Mouse (Mus musculus) intestine, embryonic 16.5 days (tissue): ENCODE measurements around the gene Trappc12. TPM values are rescaled to one million over a fixed set of nuclear protein-coding genes. Genes with fewer than 3 reads are reported as not detected.
A peak's percentile ranks its signal among the peaks of the same experiment; 100 is the strongest.

Experiments
- ATAC-seq: fragments of 200-750 bp; cut with Nextera tagmentation; 2 replicates; pipeline ENCODE4 v1.8.0; 2017; ENCODE audit warnings: moderate TSS enrichment, moderate library complexity
- H3K27ac ChIP-seq: fragments of 300-500 bp; sonication (generic); 2 replicates; pipeline ENCODE4 v1.5.1; 2014; ENCODE audit warnings: mild to moderate bottlenecking, low read length
- H3K27me3 ChIP-seq: fragments of 300-500 bp; sonication (generic); replicated peaks from 2 replicates; pipeline ENCODE4 v1.6.1; 2014; ENCODE audit warnings: low read length, control low read depth, mixed read lengths; ENCODE audit not compliant: control insufficient read depth, insufficient read depth
- H3K36me3 ChIP-seq: fragments of 300-500 bp; sonication (generic); 2 replicates; pipeline ENCODE4 v1.6.1; 2014; ENCODE audit warnings: low read length, control low read depth; ENCODE audit not compliant: control insufficient read depth, insufficient read depth
- H3K4me1 ChIP-seq: fragments of 300-500 bp; sonication (generic); 2 replicates; pipeline ENCODE4 v1.6.1; 2014; ENCODE audit warnings: low read length, control low read depth, mixed read lengths; ENCODE audit not compliant: control insufficient read depth, insufficient read depth
- H3K4me2 ChIP-seq: fragments of 300-500 bp; sonication (generic); 2 replicates; pipeline ENCODE4 v1.6.1; 2014; ENCODE audit warnings: low read depth, low read length, control low read depth
- H3K4me3 ChIP-seq: fragments of 300-500 bp; sonication (generic); 2 replicates; pipeline ENCODE4 v1.5.1; 2014; ENCODE audit warnings: mild to moderate bottlenecking, low read length
- H3K9ac ChIP-seq: fragments of 300-500 bp; sonication (generic); 2 replicates; pipeline ENCODE4 v1.6.1; 2014; ENCODE audit warnings: low read depth, low read length
- H3K9me3 ChIP-seq: fragments of 300-500 bp; sonication (generic); 2 replicates; pipeline ENCODE4 v1.6.1; 2016; ENCODE audit warnings: low read length, control low read depth; ENCODE audit not compliant: control insufficient read depth
- WGBS: fragments of 180-500 bp; shearing (Covaris S2); extraction: QIAGEN DNeasy Blood & Tissue Kit; methylation state at CpG from one replicate; pipeline ENCODE4 v1.1.7; 2014; 5-methylcytosine and 5-hydroxymethylcytosine counted together
- polyA plus RNA-seq: library from polyadenylated mRNA; unstranded; fragments of >200 nt; fragmentation: Nextera tagmentation; extraction: Ambion mirVana; gene quantifications from 2 replicates; pipeline ENCODE4 v1.2.1, GENCODE M21; 2015

Trappc12 gene
- polyA plus RNA-seq, 1 experiment from 2014 or later = 35.9 TPM

GRCm38 (mm10) chr12:28784355-28784754 lies 34.1 kb upstream of the Trappc12 start:
- Histone ChIP-seq H3K27ac (no peak overlapping the region), H3K4me1 (no peaks in the 10 kb centered on the region), H3K4me3 (no peak overlapping the region), H3K27me3 (no peaks in the 10 kb centered on the region), H3K4me2 (no peak overlapping the region), H3K36me3 (no peaks in the 10 kb centered on the region), H3K9ac (no peak overlapping the region), H3K9me3 (no peaks in the 10 kb centered on the region)
- ATAC-seq = no peak
- WGBS = 30% methylated on average over 4 of the region's 4 CpGs

GRCm38 (mm10) chr12:28782637-28783036 lies 32.4 kb upstream of the Trappc12 start:
- Histone ChIP-seq H3K4me3 (no peak overlapping the region), H3K9me3 (no peaks in the 10 kb centered on the region), H3K4me1 (no peaks in the 10 kb centered on the region), H3K9ac (no peak overlapping the region), H3K4me2 (no peak overlapping the region), H3K27me3 (no peaks in the 10 kb centered on the region), H3K27ac (no peak overlapping the region), H3K36me3 (no peaks in the 10 kb centered on the region)
- ATAC-seq = no peak; the same call in 1 of the 2 replicates
- 83% methylated on average over 3 of the region's 3 CpGs for WGBS

GRCm38 (mm10) chr12:28780180-28780579 lies 29.9 kb upstream of the Trappc12 start:
- no peak for ATAC-seq

GRCm38 (mm10) chr12:28775627-28776026 lies 25.4 kb upstream of the Trappc12 start:
- Histone ChIP-seq H3K27ac (no peak overlapping the region), H3K4me1 (no peaks in the 10 kb centered on the region), H3K36me3 (no peaks in the 10 kb centered on the region), H3K9ac (no peak overlapping the region), H3K9me3 (no peaks in the 10 kb centered on the region), H3K27me3 (no peaks in the 10 kb centered on the region), H3K4me2 (no peak overlapping the region), H3K4me3 (no peak overlapping the region)
- no peak for ATAC-seq
- WGBS = 87% methylated on average over 6 of the region's 6 CpGs

More at GRCm38 (mm10) chr12:28780180-28780579, 29.9 kb upstream of the Trappc12 start:
- Histone ChIP-seq H3K4me1 (no peaks in the 10 kb centered on the region), H3K4me3 (no peak overlapping the region), H3K27ac (no peak overlapping the region), H3K27me3 (no peaks in the 10 kb centered on the region), H3K9ac (no peak overlapping the region), H3K36me3 (no peaks in the 10 kb centered on the region), H3K9me3 (no peaks in the 10 kb centered on the region), H3K4me2 (no peak overlapping the region)
- WGBS = 51% methylated on average over 7 of the region's 7 CpGs

- Histone ChIP-seq H3K4me3 (no peak overlapping the region), H3K9ac (no peak overlapping the region), H3K4me2 (no peak overlapping the region), H3K36me3 (no peaks in the 10 kb centered on the region), H3K27ac (no peak overlapping the region), H3K27me3 (no peaks in the 10 kb centered on the region), H3K4me1 (no peaks in the 10 kb centered on the region), H3K9me3 (no peaks in the 10 kb centered on the region)
- WGBS = 51% methylated on average over 8 of the region's 8 CpGs
- no peak for ATAC-seq
These were observed 24.8 kb upstream of the Trappc12 start for GRCm38 (mm10) chr12:28775120-28775519.

GRCm38 (mm10) chr12:28773815-28774214 lies 23.5 kb upstream of the Trappc12 start:
- H3K27me3 ChIP-seq = no peaks in the 10 kb centered on the region
- no peak overlapping the region for H3K27ac ChIP-seq
- H3K4me1 ChIP-seq = no peaks in the 10 kb centered on the region
- 84% methylated on average over 3 of the region's 3 CpGs for WGBS
- no peak overlapping the region for H3K4me3 ChIP-seq
- H3K4me2 ChIP-seq = no peak overlapping the region
- H3K9me3 ChIP-seq = no peaks in the 10 kb centered on the region
- no peak overlapping the region for H3K9ac ChIP-seq
- H3K36me3 ChIP-seq = no peaks in the 10 kb centered on the region
- no peak for ATAC-seq

GRCm38 (mm10) chr12:28769953-28770352 lies 19.7 kb upstream of the Trappc12 start:
- no peak overlapping the region for H3K27ac ChIP-seq
- H3K4me3 ChIP-seq = no peak overlapping the region
- 90% methylated on average over 7 of the region's 7 CpGs for WGBS
- no peaks in the 10 kb centered on the region for H3K9me3 ChIP-seq
- H3K4me1 ChIP-seq = no peaks in the 10 kb centered on the region
- H3K9ac ChIP-seq = no peak overlapping the region
- no peaks in the 10 kb centered on the region for H3K36me3 ChIP-seq
- ATAC-seq = no peak
- H3K27me3 ChIP-seq = no peaks in the 10 kb centered on the region
- H3K4me2 ChIP-seq = no peak overlapping the region

GRCm38 (mm10) chr12:28756019-28756418 lies 5.7 kb upstream of the Trappc12 start:
- Histone ChIP-seq H3K27ac (no peak overlapping the region), H3K4me2 (no peak overlapping the region), H3K9me3 (no peaks in the 10 kb centered on the region), H3K4me3 (no peak overlapping the region), H3K36me3 (no peaks in the 10 kb centered on the region), H3K4me1 (peaks cover 5% of the 10 kb centered on the region; the same call in 1 of the 2 replicates), H3K9ac (no peak overlapping the region), H3K27me3 (no peaks in the 10 kb centered on the region)
- no peak for ATAC-seq
- WGBS = 81% methylated on average over 4 of the region's 4 CpGs

- peak within 1 kb of the TSS; percentile 78 for H3K9ac ChIP-seq
- WGBS = 3% methylated on average over 36 of the region's 36 CpGs
- peak; percentile 87 for ATAC-seq
- peak within 1 kb of the TSS; percentile 79 for H3K4me3 ChIP-seq
- H3K36me3 ChIP-seq = 0 out of 2 replicates have a peak, but pooled peaks cover 4% of the 10 kb centered on the region
- peak within 1 kb of the TSS; percentile 95 for H3K4me2 ChIP-seq
- H3K27me3 ChIP-seq = no peaks in the 10 kb centered on the region
- peak within 1 kb of the TSS; percentile 14 for H3K27ac ChIP-seq
- peaks cover 13% of the 10 kb centered on the region for H3K4me1 ChIP-seq
- H3K9me3 ChIP-seq = no peaks in the 10 kb centered on the region
These were observed 1.4 kb upstream of the Trappc12 start, which contains the start of gene Eipr1 for GRCm38 (mm10) chr12:28751508-28752263. TSS of gene Eipr1 (plus strand) at chr12:28751803.
